Mouse (Mus musculus) heart, adult 2 months (tissue): ENCODE measurements around the gene Hspa1a. TPM values are rescaled to one million over a fixed set of nuclear protein-coding genes. Genes with fewer than 3 reads are reported as not detected.
"Not testable (repeated sequence)": the region's sequence is repeated elsewhere in the genome, so short reads cannot be mapped to it uniquely, and the experiment has no call there.

Experiments used
- DNase-seq, 2 experiments: peaks; one replicate each; pipeline ENCODE4 v3.0.0; 2021
- H3K27ac ChIP-seq: fragments of 200-600 bp; 2 replicates; pipeline ENCODE4 v1.8.1; 2022
- H3K27me3 ChIP-seq: fragments of 200-500 bp; 2 replicates; pipeline ENCODE4 v1.6.1; 2012; ENCODE audit warnings: mild to moderate bottlenecking, low read length, inconsistent platforms, mixed read lengths; ENCODE audit not compliant: control insufficient read depth, insufficient read depth
- H3K36me3 ChIP-seq: fragments of 200-500 bp; 2 replicates; pipeline ENCODE4 v1.6.1; 2012; ENCODE audit warnings: low read length, inconsistent platforms; ENCODE audit not compliant: control insufficient read depth, insufficient read depth
- H3K4me1 ChIP-seq: fragments of 200-500 bp; 2 replicates; pipeline ENCODE4 v1.6.1; 2011; ENCODE audit warnings: low read length; ENCODE audit not compliant: control insufficient read depth, insufficient read depth
- H3K4me3 ChIP-seq: fragments of 200-600 bp; 2 replicates; pipeline ENCODE4 v1.8.1; 2022
- H3K79me2 ChIP-seq: fragments of 200-500 bp; replicated peaks from 2 replicates; pipeline ENCODE4 v1.6.1; 2012; ENCODE audit warnings: mild to moderate bottlenecking, inconsistent platforms, low read length, moderate library complexity, mixed read lengths; ENCODE audit not compliant: control insufficient read depth, insufficient read depth
- H3K9ac ChIP-seq: fragments of 200-500 bp; 2 replicates; pipeline ENCODE4 v1.6.1; 2012; ENCODE audit warnings: low read depth, mild to moderate bottlenecking, control low read depth, inconsistent platforms, low read length, mixed read lengths
- CTCF ChIP-seq: fragments of 200-600 bp; IDR thresholded peaks from 2 replicates; pipeline ENCODE4 v1.8.1; 2022; ENCODE audit warnings: antibody characterized with exemption, mild to moderate bottlenecking, moderate library complexity
- EP300 ChIP-seq: fragments of 200-500 bp; IDR thresholded peaks from 2 replicates; pipeline ENCODE4 v1.6.1; 2011; ENCODE audit warnings: low read depth, low read length, control low read depth; ENCODE audit not compliant: insufficient read depth
- POLR2A ChIP-seq: fragments of 200-500 bp; IDR thresholded peaks from 2 replicates; pipeline ENCODE4 v1.6.1; 2011; ENCODE audit warnings: mild to moderate bottlenecking, low read depth, low read length, control low read depth; ENCODE audit not compliant: insufficient read depth
- WGBS: fragments of 180-500 bp; shearing (Covaris S2); methylation state at CpG from one replicate; pipeline ENCODE4 v1.1.7; 2018; 5-methylcytosine and 5-hydroxymethylcytosine counted together
- intact Hi-C: fragments of 180-260 bp; cut with DNase I; formaldehyde crosslinking; loops from one replicate; pipeline ENCODE4 v1.15.1; 2025
- polyA plus RNA-seq: library from polyadenylated mRNA; depleted of rRNA; stranded (reverse); fragments of >200 nt; gene quantifications from 2 replicates; pipeline ENCODE4 v1.2.3, GENCODE M21; 2012
- total RNA-seq, 2 experiments: library from RNA; stranded (reverse); gene quantifications; 2 replicates each; pipeline ENCODE4 v1.2.3; 2021

The Hspa1a gene
- total and polyA plus RNA-seq, 3 experiments = 3.3 to 9.8 (median 5.9) TPM

DNA sequence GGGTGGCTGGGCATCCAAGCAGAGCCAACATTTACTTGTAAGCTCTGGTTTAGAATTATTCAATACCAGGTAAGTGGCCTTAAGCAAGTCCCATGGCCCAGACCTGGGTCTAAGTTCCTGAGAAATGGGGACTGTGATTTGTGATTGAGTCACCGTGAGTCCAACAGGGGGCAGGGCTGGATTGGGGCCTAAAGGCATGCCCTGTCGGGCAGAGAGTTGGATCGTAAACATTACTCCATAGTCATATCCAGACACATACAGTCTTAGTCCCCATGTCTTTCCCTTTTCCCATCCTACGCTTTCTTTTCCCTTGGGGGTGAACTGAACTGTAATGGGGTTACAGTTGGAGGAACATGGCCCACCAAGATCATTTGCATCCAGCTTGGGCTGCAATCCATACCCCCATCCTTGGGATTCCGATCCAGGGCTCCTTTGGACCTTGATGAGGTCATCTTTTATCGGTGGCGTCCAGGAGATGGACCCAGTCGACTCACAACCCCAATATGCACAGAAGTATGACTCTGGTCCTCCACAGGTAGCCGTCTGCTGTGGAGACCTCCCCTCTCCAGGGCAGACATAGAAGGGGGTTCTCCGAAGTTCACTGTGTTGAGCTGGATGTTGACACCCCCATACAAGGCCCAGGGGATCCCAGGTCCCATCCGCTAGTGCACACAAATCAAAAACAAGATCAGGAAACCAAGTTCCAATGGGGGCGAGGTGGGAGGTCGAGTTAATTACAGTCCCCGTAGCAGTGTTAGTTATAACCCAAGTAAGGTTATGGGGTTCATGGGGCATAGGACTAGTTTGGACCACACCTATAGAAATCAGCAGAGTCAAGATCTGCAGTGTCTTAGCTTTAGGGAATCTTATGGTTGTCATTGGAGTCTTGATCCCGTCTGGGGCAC is 26.8 kb upstream of the Hspa1a start:
- Histone ChIP-seq H3K27me3 (no peaks in the 10 kb centered on the region), H3K79me2 (no peaks in the 10 kb centered on the region), H3K27ac (no peak overlapping the region), H3K9ac (no peak overlapping the region), H3K4me3 (no peak overlapping the region), H3K36me3 (no peaks in the 10 kb centered on the region), H3K4me1 (peaks cover 10% of the 10 kb centered on the region)
- 71% methylated on average over 15 of the region's 15 CpGs for WGBS
- peak in 1 of 2 experiments; percentile 16 for DNase-seq
- intact Hi-C loops = no loop called here
- no peak for TF ChIP-seq CTCF
- no peak for TF ChIP-seq POLR2A
- TF ChIP-seq EP300 = no peak

- Histone ChIP-seq H3K27me3 (no peaks in the 10 kb centered on the region), H3K27ac (no peak overlapping the region), H3K4me1 (peaks cover 4% of the 10 kb centered on the region), H3K9ac (no peak overlapping the region), H3K36me3 (no peaks in the 10 kb centered on the region), H3K4me3 (no peak overlapping the region), H3K79me2 (no peaks in the 10 kb centered on the region)
- DNase-seq = no peak
- 83% methylated on average over 5 of the region's 5 CpGs for WGBS
- intact Hi-C loops = no loop called here
- TF ChIP-seq POLR2A = no peak
- TF ChIP-seq EP300 = no peak
- TF ChIP-seq CTCF = no peak
These were observed 25.2 kb upstream of the Hspa1a start for GRCm38 (mm10) chr17:34997142-34997483.

GRCm38 (mm10) chr17:34996411-34997141 is 24.6 kb upstream of the Hspa1a start:
- no peak overlapping the region for H3K9ac ChIP-seq
- H3K4me1 ChIP-seq = peaks cover 2% of the 10 kb centered on the region
- H3K4me3 ChIP-seq = no peak overlapping the region
- TF ChIP-seq POLR2A (no peak), EP300 (no peak), CTCF (no peak)
- intact Hi-C loops = no loop called here
- H3K79me2 ChIP-seq = no peaks in the 10 kb centered on the region
- DNase-seq = no peak
- no peaks in the 10 kb centered on the region for H3K36me3 ChIP-seq
- 80% methylated on average over 14 of the region's 14 CpGs for WGBS
- H3K27ac ChIP-seq = no peak overlapping the region
- no peaks in the 10 kb centered on the region for H3K27me3 ChIP-seq

DNA sequence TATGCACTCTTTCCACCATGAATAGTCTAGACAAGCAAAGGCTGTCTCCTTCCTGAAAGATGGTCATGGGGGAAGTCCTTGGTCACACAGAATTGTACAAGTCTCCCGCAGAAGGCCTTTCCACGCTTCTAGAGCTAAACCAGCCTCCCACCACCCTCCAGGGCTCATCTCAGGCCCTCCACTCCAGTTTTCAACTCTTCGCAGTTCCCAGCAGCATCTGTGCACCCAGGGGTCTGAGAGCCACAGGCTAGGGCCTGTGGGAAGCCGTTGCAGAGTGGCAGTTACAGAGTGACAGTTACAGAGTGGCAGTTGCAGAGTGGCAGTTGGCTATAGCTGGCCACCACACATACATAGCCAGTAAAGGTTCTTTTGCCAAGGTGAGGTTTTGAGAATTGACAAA is 24.0 kb upstream of the Hspa1a start:
- intact Hi-C loops, H3K36me3 ChIP-seq, H3K4me3 ChIP-seq, H3K79me2 ChIP-seq, H3K4me1 ChIP-seq, DNase-seq, H3K27ac ChIP-seq, H3K9ac ChIP-seq, H3K27me3 ChIP-seq: not testable (repeated sequence)
- 97% methylated on average over 4 of the region's 4 CpGs for WGBS

GRCm38 (mm10) chr17:34995192-34995591 is 23.2 kb upstream of the Hspa1a start:
- H3K36me3 ChIP-seq, H3K4me1 ChIP-seq, DNase-seq, H3K4me3 ChIP-seq, H3K9ac ChIP-seq, intact Hi-C loops, H3K79me2 ChIP-seq, H3K27me3 ChIP-seq, H3K27ac ChIP-seq: not testable (repeated sequence)
- WGBS = 82% methylated on average over 4 of the region's 4 CpGs
- peak; percentile 9; the same call in 1 of the 2 replicates for TF ChIP-seq CTCF

DNA sequence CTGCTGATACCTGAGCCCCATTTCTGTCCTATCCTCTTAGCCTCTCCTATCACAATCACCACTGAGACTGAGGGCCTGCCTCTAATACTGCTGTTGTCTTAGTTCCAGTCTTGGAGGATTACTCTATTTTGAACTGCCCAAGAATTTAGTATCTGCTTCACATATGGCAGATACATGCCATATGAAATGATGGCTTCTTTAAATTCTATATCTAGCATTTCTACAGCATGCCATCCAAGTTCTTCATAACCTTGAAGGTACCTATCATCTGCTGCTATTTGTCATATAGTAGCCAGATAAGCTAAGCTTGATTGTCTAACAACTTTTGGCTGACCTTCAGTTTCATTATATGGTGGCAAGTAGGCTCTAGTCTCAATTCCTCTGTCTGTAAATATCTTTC is 22.8 kb upstream of the Hspa1a start:
- Histone ChIP-seq H3K27ac (no peak overlapping the region), H3K4me3 (no peak overlapping the region), H3K27me3 (no peaks in the 10 kb centered on the region), H3K4me1 (no peaks in the 10 kb centered on the region; the same call in none of the 2 replicates), H3K9ac (no peak overlapping the region), H3K36me3 (no peaks in the 10 kb centered on the region), H3K79me2 (no peaks in the 10 kb centered on the region)
- no peak for TF ChIP-seq POLR2A
- no peak for TF ChIP-seq CTCF
- TF ChIP-seq EP300 = no peak
- intact Hi-C loops = no loop called here
- DNase-seq = no peak
